Mouse (Mus musculus): ENCODE data around the gene Dnajc5g. TPM values are rescaled to one million over a fixed set of nuclear protein-coding genes. Genes with fewer than 3 reads are reported as not detected.

Dnajc5g gene
- polyA plus RNA-seq, 1 experiment from 2014 or later: not detected

Other genes starting within 250 kb of the Dnajc5g start
- gene Tmem214, start 238.3 kb upstream of the Dnajc5g start, polyA plus RNA-seq (2016; fragmentation: Nextera tagmentation; extraction: Ambion mirVana): 62.3 and 63.2 TPM in 2 replicates
- 19.9 and 20.1 TPM in 2 replicates for gene Agbl5, start 217.6 kb upstream of the Dnajc5g start, polyA plus RNA-seq (2016; fragmentation: Nextera tagmentation; extraction: Ambion mirVana)
- 392 and 397 TPM in 2 replicates for gene Ost4, start 198.5 kb upstream of the Dnajc5g start, polyA plus RNA-seq (2016; fragmentation: Nextera tagmentation; extraction: Ambion mirVana)
- 78.2 and 78.3 TPM in 2 replicates for gene Emilin1, start 192.9 kb upstream of the Dnajc5g start, polyA plus RNA-seq (2016; fragmentation: Nextera tagmentation; extraction: Ambion mirVana)
- gene Khk, start 184.9 kb upstream of the Dnajc5g start, polyA plus RNA-seq (2016; fragmentation: Nextera tagmentation; extraction: Ambion mirVana): 7.8 and 8.9 TPM in 2 replicates
- gene Cgref1, start 160.7 kb upstream of the Dnajc5g start, polyA plus RNA-seq (2016; fragmentation: Nextera tagmentation; extraction: Ambion mirVana): 4.8 and 5.0 TPM in 2 replicates
- gene Preb, start 145.9 kb upstream of the Dnajc5g start, polyA plus RNA-seq (2016; fragmentation: Nextera tagmentation; extraction: Ambion mirVana): 141 and 142 TPM in 2 replicates
- gene Tcf23, start 137.6 kb upstream of the Dnajc5g start, polyA plus RNA-seq (2016; fragmentation: Nextera tagmentation; extraction: Ambion mirVana): not detected in 2 replicates
- 71.5 and 74.8 TPM in 2 replicates for gene Atraid, start 58.0 kb upstream of the Dnajc5g start, polyA plus RNA-seq (2016; fragmentation: Nextera tagmentation; extraction: Ambion mirVana)
- 10.7 and 12.7 TPM in 2 replicates for gene Slc5a6, start 57.4 kb upstream of the Dnajc5g start, polyA plus RNA-seq (2016; fragmentation: Nextera tagmentation; extraction: Ambion mirVana)
- 76.4 and 79.3 TPM in 2 replicates for gene Cad, start 51.5 kb upstream of the Dnajc5g start, polyA plus RNA-seq (2016; fragmentation: Nextera tagmentation; extraction: Ambion mirVana)
- 0.32 and 0.39 TPM in 2 replicates for gene Slc30a3, start 2.0 kb downstream of the Dnajc5g start, polyA plus RNA-seq (2016; fragmentation: Nextera tagmentation; extraction: Ambion mirVana)
- gene Trim54, start 10.4 kb downstream of the Dnajc5g start, polyA plus RNA-seq (2016; fragmentation: Nextera tagmentation; extraction: Ambion mirVana): 0.11 TPM in 1 of 2 replicates, not detected in the other
- not detected in 2 replicates for gene Ucn, start 32.5 kb downstream of the Dnajc5g start, polyA plus RNA-seq (2016; fragmentation: Nextera tagmentation; extraction: Ambion mirVana)
- 60.4 and 63.8 TPM in 2 replicates for gene Mpv17, start 48.0 kb downstream of the Dnajc5g start, polyA plus RNA-seq (2016; fragmentation: Nextera tagmentation; extraction: Ambion mirVana)
- 1.4 and 1.6 TPM in 2 replicates for gene Gm29609, start 73.6 kb downstream of the Dnajc5g start, polyA plus RNA-seq (2016; fragmentation: Nextera tagmentation; extraction: Ambion mirVana)
- gene Gtf3c2, start 73.9 kb downstream of the Dnajc5g start, polyA plus RNA-seq (2016; fragmentation: Nextera tagmentation; extraction: Ambion mirVana): 132 and 136 TPM in 2 replicates
- gene Snx17, start 86.9 kb downstream of the Dnajc5g start, polyA plus RNA-seq (2016; fragmentation: Nextera tagmentation; extraction: Ambion mirVana): 132 and 133 TPM in 2 replicates
- gene Eif2b4, start 87.1 kb downstream of the Dnajc5g start, polyA plus RNA-seq (2016; fragmentation: Nextera tagmentation; extraction: Ambion mirVana): 85.4 and 91.7 TPM in 2 replicates
- 8.5 and 9.0 TPM in 2 replicates for gene Zfp513, start 96.0 kb downstream of the Dnajc5g start, polyA plus RNA-seq (2016; fragmentation: Nextera tagmentation; extraction: Ambion mirVana)
- 218 TPM in 2 replicates for gene Ppm1g, start 114.4 kb downstream of the Dnajc5g start, polyA plus RNA-seq (2016; fragmentation: Nextera tagmentation; extraction: Ambion mirVana)
- gene Nrbp1, start 134.6 kb downstream of the Dnajc5g start, polyA plus RNA-seq (2016; fragmentation: Nextera tagmentation; extraction: Ambion mirVana): 136 and 143 TPM in 2 replicates
- 0.29 and 0.31 TPM in 2 replicates for gene Gm9970, start 134.9 kb downstream of the Dnajc5g start, polyA plus RNA-seq (2016; fragmentation: Nextera tagmentation; extraction: Ambion mirVana)
- gene Krtcap3, start 145.4 kb downstream of the Dnajc5g start, polyA plus RNA-seq (2016; fragmentation: Nextera tagmentation; extraction: Ambion mirVana): 5.9 and 8.6 TPM in 2 replicates
- 37.1 and 37.2 TPM in 2 replicates for gene Ift172, start 184.8 kb downstream of the Dnajc5g start, polyA plus RNA-seq (2016; fragmentation: Nextera tagmentation; extraction: Ambion mirVana)
- 46.6 and 48.7 TPM in 2 replicates for gene Fndc4, start 189.8 kb downstream of the Dnajc5g start, polyA plus RNA-seq (2016; fragmentation: Nextera tagmentation; extraction: Ambion mirVana)
- 0.30 and 0.37 TPM in 2 replicates for gene Gckr, start 191.2 kb downstream of the Dnajc5g start, polyA plus RNA-seq (2016; fragmentation: Nextera tagmentation; extraction: Ambion mirVana)

Data from forebrain, embryonic 10.5 days (tissue).